Mouse (Mus musculus) limb, embryonic 10.5 days (tissue): ENCODE data around the gene Trem1. TPM values are rescaled to one million over a fixed set of nuclear protein-coding genes. Genes with fewer than 3 reads are reported as not detected.

Experiments used
- DNase-seq: peaks from one replicate; pipeline ENCODE4 v3.0.0-alpha.2; 2017; ENCODE audit warnings: low spot score
- H3K27ac ChIP-seq: fragments of 300-500 bp; sonication (generic); 2 replicates; pipeline ENCODE4 v1.5.1; 2016; ENCODE audit warnings: mild to moderate bottlenecking
- H3K27me3 ChIP-seq: fragments of 300-500 bp; sonication (generic); 2 replicates; pipeline ENCODE4 v1.6.1; 2016; ENCODE audit warnings: low read depth, mild to moderate bottlenecking; ENCODE audit not compliant: poor library complexity, severe bottlenecking
- H3K36me3 ChIP-seq: fragments of 300-500 bp; sonication (generic); 2 replicates; pipeline ENCODE4 v1.6.1; 2016; ENCODE audit warnings: mild to moderate bottlenecking, moderate library complexity
- H3K4me1 ChIP-seq: fragments of 300-500 bp; sonication (generic); 2 replicates; pipeline ENCODE4 v1.6.1; 2016
- H3K4me3 ChIP-seq: fragments of 300-500 bp; sonication (generic); 2 replicates; pipeline ENCODE4 v1.5.1; 2016; ENCODE audit warnings: mild to moderate bottlenecking, moderate library complexity
- H3K9me3 ChIP-seq: fragments of 300-500 bp; sonication (generic); replicated peaks from 2 replicates; pipeline ENCODE4 v1.6.1; 2016; ENCODE audit warnings: mild to moderate bottlenecking
- WGBS: fragments of 180-500 bp; shearing (Covaris S2); methylation state at CpG from one replicate; pipeline ENCODE4 v1.1.7; 2016; 5-methylcytosine and 5-hydroxymethylcytosine counted together
- polyA plus RNA-seq: library from polyadenylated mRNA; unstranded; fragments of >200 nt; fragmentation: Nextera tagmentation; extraction: Ambion mirVana; gene quantifications from 2 replicates; pipeline ENCODE4 v1.2.1, GENCODE M21; 2016

Gene Trem1
- polyA plus RNA-seq, 1 experiment from 2014 or later, result not detected

DNA sequence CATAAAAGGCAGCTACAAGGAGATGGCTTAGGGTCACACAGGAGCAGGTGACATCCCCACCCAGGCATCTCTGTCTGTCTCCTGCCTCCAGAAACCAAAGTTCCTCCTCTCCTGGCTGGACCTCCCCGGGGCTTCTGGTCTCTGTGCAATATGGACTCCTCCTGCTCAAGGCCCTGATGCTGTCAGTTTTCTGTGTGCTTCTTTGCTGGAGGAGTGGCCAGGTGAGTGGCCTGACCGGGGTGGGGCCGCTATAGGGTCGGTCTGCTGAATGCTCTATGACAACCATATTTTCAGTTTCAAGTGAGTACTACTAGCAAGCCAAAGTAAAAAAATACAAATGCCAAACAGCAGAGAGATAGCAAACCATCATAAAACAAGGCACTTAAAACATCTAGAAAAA lies 40.0 kb downstream of the Trem1 start:
- no peaks in the 10 kb centered on the region for H3K36me3 ChIP-seq
- 95% methylated on average over 4 of the region's 4 CpGs for WGBS
- H3K9me3 ChIP-seq, result no peaks in the 10 kb centered on the region
- no peak overlapping the region for H3K27ac ChIP-seq
- DNase-seq, result no peak
- H3K4me1 ChIP-seq, result peaks cover 2% of the 10 kb centered on the region; the same call in 1 of the 2 replicates
- no peak overlapping the region for H3K4me3 ChIP-seq
- H3K27me3 ChIP-seq, result peaks cover 6% of the 10 kb centered on the region; the same call in 1 of the 2 replicates

DNA sequence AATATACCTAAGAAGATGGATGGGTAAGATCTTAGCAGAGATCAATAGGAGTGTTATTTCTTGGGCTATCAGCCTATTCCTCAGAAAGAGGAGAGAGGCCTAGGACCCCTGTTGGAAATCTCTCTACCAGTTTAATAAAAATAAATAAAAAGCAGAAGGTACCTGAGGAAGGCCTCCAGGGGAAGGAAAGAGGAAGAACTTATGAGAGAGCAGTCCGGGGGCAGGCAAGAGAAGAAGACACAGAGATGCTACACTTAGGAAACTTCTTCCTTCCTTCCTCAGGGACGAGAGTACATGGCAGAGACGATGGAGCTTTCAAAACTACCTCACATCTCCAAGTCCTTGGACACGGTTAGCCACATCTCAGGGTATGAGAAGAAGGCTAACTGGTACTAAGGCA lies 41.5 kb downstream of the Trem1 start:
- WGBS, result 83% methylated on average over 4 of the region's 4 CpGs
- DNase-seq, result no peak
- peaks cover 6% of the 10 kb centered on the region; the same call in 1 of the 2 replicates for H3K27me3 ChIP-seq

DNA sequence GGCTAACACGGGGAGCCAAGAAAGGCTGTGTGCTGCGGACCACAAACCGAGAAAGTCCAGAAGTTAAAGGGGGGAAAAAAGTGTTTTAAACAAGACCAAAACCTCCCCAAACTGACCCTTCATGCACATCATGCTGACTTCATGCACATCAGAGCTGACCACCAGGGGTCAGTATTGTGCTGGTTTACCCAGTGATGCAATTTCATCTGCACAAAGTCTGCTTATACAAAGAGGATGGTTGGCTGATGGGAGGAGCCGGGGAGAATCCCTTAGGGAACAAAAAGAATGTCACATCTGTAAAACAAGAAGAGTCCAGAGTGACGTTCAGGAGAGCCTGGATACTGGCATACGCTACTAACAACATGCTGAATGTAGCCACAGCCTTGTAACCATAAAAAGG lies 42.3 kb downstream of the Trem1 start:
- H3K27ac ChIP-seq, result no peak overlapping the region
- H3K4me3 ChIP-seq, result no peak overlapping the region
- H3K4me1 ChIP-seq, result peaks cover 2% of the 10 kb centered on the region; the same call in 1 of the 2 replicates
- peak; percentile 88 for DNase-seq
- H3K9me3 ChIP-seq, result no peaks in the 10 kb centered on the region
- H3K27me3 ChIP-seq, result no peaks in the 10 kb centered on the region
- no peaks in the 10 kb centered on the region for H3K36me3 ChIP-seq
- WGBS, result 38% methylated on average over 6 of the region's 6 CpGs

More for the DNA sequence above, 41.5 kb downstream of the Trem1 start:
- no peak overlapping the region for H3K4me3 ChIP-seq
- peaks cover 2% of the 10 kb centered on the region; the same call in 1 of the 2 replicates for H3K4me1 ChIP-seq
- no peaks in the 10 kb centered on the region for H3K36me3 ChIP-seq
- no peaks in the 10 kb centered on the region for H3K9me3 ChIP-seq
- H3K27ac ChIP-seq, result no peak overlapping the region

GRCm38 (mm10) chr17:48275736-48276135 lies 43.2 kb downstream of the Trem1 start:
- Histone ChIP-seq H3K4me3 (no peak overlapping the region), H3K27ac (no peak overlapping the region), H3K9me3 (no peaks in the 10 kb centered on the region), H3K36me3 (no peaks in the 10 kb centered on the region), H3K27me3 (no peaks in the 10 kb centered on the region), H3K4me1 (peaks cover 4% of the 10 kb centered on the region; the same call in 1 of the 2 replicates)
- DNase-seq, result no peak
- 61% methylated on average over 7 of the region's 7 CpGs for WGBS

GRCm38 (mm10) chr17:48278381-48278780 lies 45.8 kb downstream of the Trem1 start:
- H3K4me3 ChIP-seq, result no peak overlapping the region
- no peaks in the 10 kb centered on the region for H3K36me3 ChIP-seq
- H3K27ac ChIP-seq, result no peak overlapping the region
- no peaks in the 10 kb centered on the region for H3K9me3 ChIP-seq
- H3K4me1 ChIP-seq, result peaks cover 18% of the 10 kb centered on the region
- no peaks in the 10 kb centered on the region for H3K27me3 ChIP-seq
- DNase-seq, result no peak

- 82% methylated on average over 4 of the region's 4 CpGs for WGBS
- Histone ChIP-seq H3K4me3 (no peak overlapping the region), H3K27me3 (no peaks in the 10 kb centered on the region), H3K36me3 (no peaks in the 10 kb centered on the region), H3K4me1 (peaks cover 18% of the 10 kb centered on the region), H3K9me3 (no peaks in the 10 kb centered on the region), H3K27ac (no peak overlapping the region)
- no peak for DNase-seq
Observed at GRCm38 (mm10) chr17:48279002-48279401, 46.4 kb downstream of the Trem1 start.

GRCm38 (mm10) chr17:48280943-48281738 lies 48.6 kb downstream of the Trem1 start:
- H3K27me3 ChIP-seq, result no peaks in the 10 kb centered on the region
- DNase-seq, result peak; percentile 57
- H3K9me3 ChIP-seq, result no peaks in the 10 kb centered on the region
- peaks cover 16% of the 10 kb centered on the region for H3K4me1 ChIP-seq
- WGBS, result 41% methylated on average over 18 of the region's 18 CpGs
- H3K36me3 ChIP-seq, result no peaks in the 10 kb centered on the region
- H3K4me3 ChIP-seq, result peak overlapping the region; percentile 39
- peak overlapping the region; percentile 90 for H3K27ac ChIP-seq

DNA sequence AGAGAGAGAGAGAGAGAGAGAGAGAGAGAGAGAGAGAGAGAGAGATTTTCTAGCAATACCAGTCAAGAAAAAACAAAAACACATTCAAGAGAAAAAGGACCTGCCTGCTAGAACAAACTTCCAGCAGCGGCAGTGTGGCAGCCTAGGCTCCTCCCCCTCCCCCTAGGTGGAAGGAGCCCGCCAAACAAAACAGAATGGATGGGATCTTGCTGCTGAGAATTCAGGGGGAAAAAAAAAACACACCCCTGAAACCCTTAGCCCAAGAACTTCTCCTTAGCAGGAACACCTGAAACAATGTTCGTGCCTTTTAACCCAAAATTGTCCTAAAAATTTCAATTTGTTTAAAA lies 49.1 kb downstream of the Trem1 start:
- H3K27ac ChIP-seq, result peak overlapping the region; percentile 90
- DNase-seq, result peak; percentile 52
- no peaks in the 10 kb centered on the region for H3K9me3 ChIP-seq
- 6% methylated on average over 3 of the region's 3 CpGs for WGBS
- H3K36me3 ChIP-seq, result no peaks in the 10 kb centered on the region
- H3K4me3 ChIP-seq, result peak overlapping the region; percentile 39
- H3K4me1 ChIP-seq, result peaks cover 16% of the 10 kb centered on the region
- H3K27me3 ChIP-seq, result no peaks in the 10 kb centered on the region

GRCm38 (mm10) chr17:48286765-48287164 lies 54.2 kb downstream of the Trem1 start:
- H3K27ac ChIP-seq, result no peak overlapping the region
- no peaks in the 10 kb centered on the region for H3K36me3 ChIP-seq
- whole genome bisulfite sequencing, result 48% methylated on average over 1 of the region's 1 CpGs
- DNase-seq, result no peak
- H3K4me1 ChIP-seq, result peaks cover 5% of the 10 kb centered on the region; the same call in 1 of the 2 replicates
- no peaks in the 10 kb centered on the region for H3K9me3 ChIP-seq
- no peak overlapping the region for H3K4me3 ChIP-seq
- no peaks in the 10 kb centered on the region for H3K27me3 ChIP-seq

GRCm38 (mm10) chr17:48287276-48287675 lies 54.7 kb downstream of the Trem1 start:
- Histone ChIP-seq H3K4me1 (0 out of 2 replicates have a peak, but pooled peaks cover 3% of the 10 kb centered on the region), H3K27ac (no peak overlapping the region), H3K27me3 (no peaks in the 10 kb centered on the region), H3K4me3 (no peak overlapping the region), H3K9me3 (no peaks in the 10 kb centered on the region), H3K36me3 (no peaks in the 10 kb centered on the region)
- WGBS, result 66% methylated on average over 2 of the region's 2 CpGs
- no peak for DNase-seq

GRCm38 (mm10) chr17:48293500-48294194 lies 61.1 kb downstream of the Trem1 start:
- no peak for DNase-seq
- Histone ChIP-seq H3K9me3 (no peaks in the 10 kb centered on the region), H3K4me1 (no peaks in the 10 kb centered on the region), H3K27me3 (no peaks in the 10 kb centered on the region), H3K4me3 (no peak overlapping the region), H3K36me3 (no peaks in the 10 kb centered on the region), H3K27ac (no peak overlapping the region)
- 85% methylated on average over 5 of the region's 5 CpGs for WGBS
